Mouse (Mus musculus) forebrain, embryonic 13.5 days (tissue): ENCODE measurements around the gene Olfr1256. TPM values are rescaled to one million over a fixed set of nuclear protein-coding genes. Genes with fewer than 3 reads are reported as not detected.

Source experiments
- ATAC-seq: fragments of 200-750 bp; cut with Nextera tagmentation; 2 replicates; pipeline ENCODE4 v1.8.0; 2017
- H3K27ac ChIP-seq: fragments of 300-500 bp; sonication (generic); 2 replicates; pipeline ENCODE4 v1.5.1; 2015; ENCODE audit warnings: inconsistent platforms, mild to moderate bottlenecking, moderate library complexity
- H3K27me3 ChIP-seq: fragments of 300-500 bp; sonication (generic); 2 replicates; pipeline ENCODE4 v1.6.1; 2015; ENCODE audit warnings: mild to moderate bottlenecking, inconsistent platforms
- H3K36me3 ChIP-seq: fragments of 300-500 bp; sonication (generic); 2 replicates; pipeline ENCODE4 v1.6.1; 2015; ENCODE audit warnings: mild to moderate bottlenecking, inconsistent platforms; ENCODE audit not compliant: poor library complexity, severe bottlenecking
- H3K4me1 ChIP-seq: fragments of 300-500 bp; sonication (generic); 2 replicates; pipeline ENCODE4 v1.6.1; 2015; ENCODE audit warnings: inconsistent platforms
- H3K4me2 ChIP-seq: fragments of 300-500 bp; sonication (generic); 2 replicates; pipeline ENCODE4 v1.6.1; 2015; ENCODE audit warnings: inconsistent platforms, mild to moderate bottlenecking, moderate library complexity
- H3K4me3 ChIP-seq: fragments of 300-500 bp; sonication (generic); 2 replicates; pipeline ENCODE4 v1.5.1; 2015; ENCODE audit warnings: mild to moderate bottlenecking, inconsistent platforms
- H3K9ac ChIP-seq: fragments of 300-500 bp; sonication (generic); 2 replicates; pipeline ENCODE4 v1.6.1; 2015; ENCODE audit warnings: mild to moderate bottlenecking, inconsistent platforms
- H3K9me3 ChIP-seq: fragments of 300-500 bp; sonication (generic); replicated peaks from 2 replicates; pipeline ENCODE4 v1.6.1; 2016; ENCODE audit warnings: inconsistent platforms
- WGBS: fragments of 180-500 bp; shearing (Covaris S2); methylation state at CpG from one replicate; pipeline ENCODE4 v1.1.7; 2015; 5-methylcytosine and 5-hydroxymethylcytosine counted together
- polyA plus RNA-seq: library from polyadenylated mRNA; unstranded; fragments of >200 nt; fragmentation: Nextera tagmentation; extraction: Ambion mirVana; gene quantifications from 2 replicates; pipeline ENCODE4 v1.2.1, GENCODE M21; 2015

Olfr1256 gene
- not detected in 2 replicates for polyA plus RNA-seq

- H3K27me3 ChIP-seq: no peaks in the 10 kb centered on the region
- no peaks in the 10 kb centered on the region for H3K9me3 ChIP-seq
Measured at GRCm38 (mm10) chr2:89841455-89841854, at the start of gene Olfr1256. Gene Olfr1256 (minus strand): TSS chr2:89841555.

GRCm38 (mm10) chr2:89878137-89878536 is 36.8 kb upstream of the Olfr1256 start, which contains the start of gene Olfr1257:
Gene Olfr1257 (plus strand): TSS chr2:89878437.
- H3K27me3 ChIP-seq: no peaks in the 10 kb centered on the region
- ATAC-seq: no peak
- no peaks in the 10 kb centered on the region for H3K4me1 ChIP-seq
- no peak within 1 kb of the TSS for H3K9ac ChIP-seq
- H3K4me3 ChIP-seq: no peak within 1 kb of the TSS
- 89% methylated on average over 1 of the region's 1 CpGs for WGBS
- H3K4me2 ChIP-seq: no peak within 1 kb of the TSS
- H3K27ac ChIP-seq: no peak within 1 kb of the TSS
- H3K9me3 ChIP-seq: no peaks in the 10 kb centered on the region
- H3K36me3 ChIP-seq: no peaks in the 10 kb centered on the region

More at GRCm38 (mm10) chr2:89841455-89841854, at the start of gene Olfr1256:
- no peak within 1 kb of the TSS for H3K4me2 ChIP-seq
- no peak for ATAC-seq
- H3K4me1 ChIP-seq: no peaks in the 10 kb centered on the region
- H3K36me3 ChIP-seq: no peaks in the 10 kb centered on the region
- 57% methylated on average over 2 of the region's 2 CpGs for WGBS
- H3K4me3 ChIP-seq: no peak within 1 kb of the TSS
- H3K9ac ChIP-seq: no peak within 1 kb of the TSS
- no peak within 1 kb of the TSS for H3K27ac ChIP-seq

GRCm38 (mm10) chr2:89849230-89849629 is 7.9 kb upstream of the Olfr1256 start:
- Histone ChIP-seq H3K27me3 (no peaks in the 10 kb centered on the region), H3K27ac (no peak overlapping the region), H3K4me1 (no peaks in the 10 kb centered on the region), H3K9me3 (no peaks in the 10 kb centered on the region), H3K9ac (no peak overlapping the region), H3K4me3 (no peak overlapping the region), H3K4me2 (no peak overlapping the region), H3K36me3 (no peaks in the 10 kb centered on the region)
- ATAC-seq: no peak
- WGBS: 97% methylated on average over 1 of the region's 1 CpGs

GRCm38 (mm10) chr2:89848105-89848504 is 6.8 kb upstream of the Olfr1256 start, which contains the start of gene Olfr48:
Gene Olfr48 (minus strand): TSS chr2:89848205.
- ATAC-seq: no peak
- Histone ChIP-seq H3K4me1 (no peaks in the 10 kb centered on the region), H3K27ac (no peak within 1 kb of the TSS), H3K9ac (no peak within 1 kb of the TSS), H3K9me3 (no peaks in the 10 kb centered on the region), H3K27me3 (no peaks in the 10 kb centered on the region), H3K4me3 (no peak within 1 kb of the TSS), H3K36me3 (no peaks in the 10 kb centered on the region), H3K4me2 (no peak within 1 kb of the TSS)
- 88% methylated on average over 5 of the region's 5 CpGs for WGBS

- no peak overlapping the region for H3K4me2 ChIP-seq
- no peaks in the 10 kb centered on the region for H3K4me1 ChIP-seq
- H3K4me3 ChIP-seq: no peak overlapping the region
- no peak overlapping the region for H3K27ac ChIP-seq
- H3K9me3 ChIP-seq: no peaks in the 10 kb centered on the region
- 79% methylated on average over 1 of the region's 1 CpGs for WGBS
- H3K9ac ChIP-seq: no peak overlapping the region
- H3K27me3 ChIP-seq: no peaks in the 10 kb centered on the region
- no peak for ATAC-seq
- no peaks in the 10 kb centered on the region for H3K36me3 ChIP-seq
Measured at GRCm38 (mm10) chr2:89820216-89820615, 21.1 kb downstream of the Olfr1256 start.

GRCm38 (mm10) chr2:89811751-89812150 is 29.6 kb downstream of the Olfr1256 start, which contains the start of gene Olfr1255:
Gene Olfr1255 (plus strand): TSS chr2:89812051.
- 90% methylated on average over 3 of the region's 3 CpGs for WGBS
- H3K9ac ChIP-seq: no peak within 1 kb of the TSS
- H3K36me3 ChIP-seq: no peaks in the 10 kb centered on the region
- no peaks in the 10 kb centered on the region for H3K9me3 ChIP-seq
- no peaks in the 10 kb centered on the region for H3K4me1 ChIP-seq
- H3K27ac ChIP-seq: no peak within 1 kb of the TSS
- H3K27me3 ChIP-seq: no peaks in the 10 kb centered on the region
- no peak for ATAC-seq
- H3K4me2 ChIP-seq: no peak within 1 kb of the TSS
- H3K4me3 ChIP-seq: no peak within 1 kb of the TSS

GRCm38 (mm10) chr2:89810751-89811150 is 30.6 kb downstream of the Olfr1256 start:
- H3K9ac ChIP-seq: no peak overlapping the region
- WGBS: 76% methylated on average over 2 of the region's 2 CpGs
- H3K4me1 ChIP-seq: no peaks in the 10 kb centered on the region
- no peaks in the 10 kb centered on the region for H3K36me3 ChIP-seq
- H3K27ac ChIP-seq: no peak overlapping the region
- no peak overlapping the region for H3K4me2 ChIP-seq
- H3K4me3 ChIP-seq: no peak overlapping the region
- no peaks in the 10 kb centered on the region for H3K27me3 ChIP-seq
- no peak for ATAC-seq
- H3K9me3 ChIP-seq: no peaks in the 10 kb centered on the region

- no peaks in the 10 kb centered on the region for H3K36me3 ChIP-seq
- H3K9me3 ChIP-seq: no peaks in the 10 kb centered on the region
- H3K4me3 ChIP-seq: no peak overlapping the region
- H3K27ac ChIP-seq: no peak overlapping the region
- H3K27me3 ChIP-seq: no peaks in the 10 kb centered on the region
- WGBS: 93% methylated on average over 3 of the region's 3 CpGs
- H3K4me2 ChIP-seq: no peak overlapping the region
- no peak overlapping the region for H3K9ac ChIP-seq
- no peak for ATAC-seq
- H3K4me1 ChIP-seq: no peaks in the 10 kb centered on the region
Measured at GRCm38 (mm10) chr2:89799583-89799982, 41.8 kb downstream of the Olfr1256 start.

GRCm38 (mm10) chr2:89793519-89793918 is 47.8 kb downstream of the Olfr1256 start, which contains the start of gene Olfr1254:
Gene Olfr1254 (minus strand): TSS chr2:89793619.
- no peaks in the 10 kb centered on the region for H3K27me3 ChIP-seq

More at GRCm38 (mm10) chr2:89793519-89793918, 47.8 kb downstream of the Olfr1256 start, which contains the start of gene Olfr1254:
- Histone ChIP-seq H3K4me2 (no peak within 1 kb of the TSS), H3K4me3 (no peak within 1 kb of the TSS), H3K9ac (no peak within 1 kb of the TSS), H3K9me3 (no peaks in the 10 kb centered on the region), H3K27ac (no peak within 1 kb of the TSS), H3K36me3 (no peaks in the 10 kb centered on the region), H3K4me1 (no peaks in the 10 kb centered on the region)
- ATAC-seq: no peak

Other genes with a start within 250 kb of the Olfr1256 start
- not detected in 2 replicates for gene Olfr1246, start 248.4 kb downstream of the Olfr1256 start, polyA plus RNA-seq
- gene Olfr1247, start 227.4 kb downstream of the Olfr1256 start, polyA plus RNA-seq: not detected in 2 replicates
- gene Olfr1248, start 223.3 kb downstream of the Olfr1256 start, polyA plus RNA-seq: not detected in 2 replicates
- not detected in 2 replicates for gene Olfr1249, start 206.6 kb downstream of the Olfr1256 start, polyA plus RNA-seq
- gene Olfr1250, start 180.1 kb downstream of the Olfr1256 start, polyA plus RNA-seq: not detected in 2 replicates
- gene Olfr1251, start 169.6 kb downstream of the Olfr1256 start, polyA plus RNA-seq: not detected in 2 replicates
- gene Olfr1252, start 116.5 kb downstream of the Olfr1256 start, polyA plus RNA-seq: not detected in 2 replicates
- gene Olfr1253, start 84.5 kb downstream of the Olfr1256 start, polyA plus RNA-seq: not detected in 2 replicates
- not detected in 2 replicates for gene Olfr1254, start 47.9 kb downstream of the Olfr1256 start, polyA plus RNA-seq
- not detected in 2 replicates for gene Olfr1255, start 29.5 kb downstream of the Olfr1256 start, polyA plus RNA-seq
- not detected in 2 replicates for gene Olfr48, start 6.7 kb upstream of the Olfr1256 start, polyA plus RNA-seq
- not detected in 2 replicates for gene Olfr1257, start 36.9 kb upstream of the Olfr1256 start, polyA plus RNA-seq
- gene Olfr1258, start 85.8 kb upstream of the Olfr1256 start, polyA plus RNA-seq: not detected in 2 replicates
- gene Olfr1259, start 107.1 kb upstream of the Olfr1256 start, polyA plus RNA-seq: not detected in 2 replicates
- gene Olfr1260, start 132.8 kb upstream of the Olfr1256 start, polyA plus RNA-seq: not detected in 2 replicates
- not detected in 2 replicates for gene Olfr1261, start 149.7 kb upstream of the Olfr1256 start, polyA plus RNA-seq
- gene Olfr1262, start 158.6 kb upstream of the Olfr1256 start, polyA plus RNA-seq: not detected in 2 replicates
- not detected in 2 replicates for gene Olfr1263, start 170.6 kb upstream of the Olfr1256 start, polyA plus RNA-seq
- not detected in 2 replicates for gene Olfr1264, start 184.0 kb upstream of the Olfr1256 start, polyA plus RNA-seq
- gene Olfr1265, start 193.8 kb upstream of the Olfr1256 start, polyA plus RNA-seq: not detected in 2 replicates
- gene Olfr140, start 222.0 kb upstream of the Olfr1256 start, polyA plus RNA-seq: not detected in 2 replicates